Mouse (Mus musculus) midbrain, embryonic 16.5 days (tissue): Measurements from ENCODE around the gene Cth. TPM values are rescaled to one million over a fixed set of nuclear protein-coding genes. Genes with fewer than 3 reads are reported as not detected.
"Not testable (repeated sequence)": the region's sequence is repeated elsewhere in the genome, so short reads cannot be mapped to it uniquely, and the experiment has no call there.

Experiments
- ATAC-seq: fragments of 200-750 bp; cut with Nextera tagmentation; 2 replicates; pipeline ENCODE4 v1.8.0; 2017; ENCODE audit warnings: moderate TSS enrichment
- H3K27ac ChIP-seq: fragments of 300-500 bp; sonication (generic); 2 replicates; pipeline ENCODE4 v1.5.1; 2014; ENCODE audit warnings: mild to moderate bottlenecking, low read length, mixed read lengths
- H3K27me3 ChIP-seq: fragments of 300-500 bp; sonication (generic); 2 replicates; pipeline ENCODE4 v1.6.1; 2014; ENCODE audit warnings: low read depth, low read length, mixed read lengths; ENCODE audit not compliant: control insufficient read depth, insufficient read depth
- H3K36me3 ChIP-seq: fragments of 300-500 bp; sonication (generic); 2 replicates; pipeline ENCODE4 v1.6.1; 2014; ENCODE audit warnings: mild to moderate bottlenecking, low read length, moderate library complexity, mixed read lengths; ENCODE audit not compliant: control insufficient read depth, insufficient read depth
- H3K4me1 ChIP-seq: fragments of 300-500 bp; sonication (generic); 2 replicates; pipeline ENCODE4 v1.6.1; 2014; ENCODE audit warnings: mild to moderate bottlenecking, low read length, mixed read lengths; ENCODE audit not compliant: control insufficient read depth, insufficient read depth
- H3K4me2 ChIP-seq: fragments of 300-500 bp; sonication (generic); 2 replicates; pipeline ENCODE4 v1.6.1; 2014; ENCODE audit warnings: mild to moderate bottlenecking, low read length, mixed read lengths
- H3K4me3 ChIP-seq: fragments of 300-500 bp; sonication (generic); 2 replicates; pipeline ENCODE4 v1.5.1; 2014; ENCODE audit warnings: low read depth, mild to moderate bottlenecking, low read length, moderate library complexity, mixed read lengths
- H3K9ac ChIP-seq: fragments of 300-500 bp; sonication (generic); 2 replicates; pipeline ENCODE4 v1.6.1; 2014; ENCODE audit warnings: low read depth, low read length, mixed read lengths
- H3K9me3 ChIP-seq: fragments of 300-500 bp; sonication (generic); replicated peaks from 2 replicates; pipeline ENCODE4 v1.6.1; 2014; ENCODE audit warnings: mild to moderate bottlenecking, low read length, mixed read lengths; ENCODE audit not compliant: control insufficient read depth, poor library complexity, severe bottlenecking
- WGBS: fragments of 180-500 bp; shearing (Covaris S2); extraction: QIAGEN DNeasy Blood & Tissue Kit; methylation state at CpG from one replicate; pipeline ENCODE4 v1.1.7; 2014; 5-methylcytosine and 5-hydroxymethylcytosine counted together
- polyA plus RNA-seq: library from polyadenylated mRNA; unstranded; fragments of >200 nt; fragmentation: Nextera tagmentation; extraction: Ambion mirVana; gene quantifications from 2 replicates; pipeline ENCODE4 v1.2.1, GENCODE M21; 2015

The Cth gene
- polyA plus RNA-seq, 1 experiment from 2014 or later, result 2.2 TPM

GRCm38 (mm10) chr3:157938585-157938984, 13.7 kb upstream of the Cth start:
- Histone ChIP-seq H3K9me3 (no peaks in the 10 kb centered on the region), H3K4me2 (no peak overlapping the region), H3K4me1 (no peaks in the 10 kb centered on the region), H3K9ac (no peak overlapping the region), H3K27me3 (no peaks in the 10 kb centered on the region), H3K27ac (no peak overlapping the region), H3K4me3 (no peak overlapping the region), H3K36me3 (no peaks in the 10 kb centered on the region)
- ATAC-seq, result no peak
- 90% methylated on average over 2 of the region's 2 CpGs for WGBS

- Histone ChIP-seq H3K9ac (no peak overlapping the region), H3K4me1 (no peaks in the 10 kb centered on the region), H3K4me3 (no peak overlapping the region), H3K27me3 (no peaks in the 10 kb centered on the region), H3K27ac (no peak overlapping the region), H3K36me3 (no peaks in the 10 kb centered on the region), H3K9me3 (no peaks in the 10 kb centered on the region), H3K4me2 (no peak overlapping the region)
- WGBS, result 86% methylated on average over 3 of the region's 3 CpGs
- no peak for ATAC-seq
Measured at GRCm38 (mm10) chr3:157934301-157934823, 9.5 kb upstream of the Cth start.

GRCm38 (mm10) chr3:157933223-157933622, 8.3 kb upstream of the Cth start:
- H3K9ac ChIP-seq, H3K4me3 ChIP-seq, H3K36me3 ChIP-seq, ATAC-seq, H3K9me3 ChIP-seq, H3K27ac ChIP-seq, H3K27me3 ChIP-seq, H3K4me1 ChIP-seq, H3K4me2 ChIP-seq: not testable (repeated sequence)
- 50% methylated on average over 5 of the region's 6 CpGs for WGBS

GRCm38 (mm10) chr3:157932074-157932473, 7.2 kb upstream of the Cth start:
- Histone ChIP-seq H3K27ac (no peak overlapping the region), H3K4me3 (no peak overlapping the region), H3K4me2 (no peak overlapping the region), H3K36me3 (no peaks in the 10 kb centered on the region), H3K27me3 (no peaks in the 10 kb centered on the region), H3K9ac (no peak overlapping the region), H3K9me3 (no peaks in the 10 kb centered on the region), H3K4me1 (no peaks in the 10 kb centered on the region)
- ATAC-seq, result no peak
- 42% methylated on average over 3 of the region's 3 CpGs for WGBS

GRCm38 (mm10) chr3:157931592-157931991, 6.7 kb upstream of the Cth start:
- ATAC-seq, result no peak
- Histone ChIP-seq H3K36me3 (no peaks in the 10 kb centered on the region), H3K4me2 (no peak overlapping the region), H3K4me3 (no peak overlapping the region), H3K9me3 (no peaks in the 10 kb centered on the region), H3K4me1 (no peaks in the 10 kb centered on the region), H3K27me3 (no peaks in the 10 kb centered on the region), H3K27ac (no peak overlapping the region), H3K9ac (no peak overlapping the region)
- 68% methylated on average over 3 of the region's 3 CpGs for WGBS

- no peaks in the 10 kb centered on the region for H3K9me3 ChIP-seq
- H3K4me1 ChIP-seq, result peaks cover 3% of the 10 kb centered on the region; the same call in 1 of the 2 replicates
- WGBS, result 87% methylated on average over 1 of the region's 1 CpGs
- H3K9ac ChIP-seq, result no peak overlapping the region
- no peak for ATAC-seq
- H3K4me3 ChIP-seq, result no peak overlapping the region
- H3K27me3 ChIP-seq, result no peaks in the 10 kb centered on the region
- H3K4me2 ChIP-seq, result no peak overlapping the region
- H3K36me3 ChIP-seq, result no peaks in the 10 kb centered on the region
- H3K27ac ChIP-seq, result no peak overlapping the region
Measured at GRCm38 (mm10) chr3:157929417-157929816, 4.5 kb upstream of the Cth start.

GRCm38 (mm10) chr3:157928731-157929130, 3.9 kb upstream of the Cth start:
- H3K9me3 ChIP-seq, result no peaks in the 10 kb centered on the region
- H3K4me2 ChIP-seq, result no peak overlapping the region
- no peak for ATAC-seq
- WGBS, result 87% methylated on average over 2 of the region's 2 CpGs
- no peak overlapping the region for H3K4me3 ChIP-seq
- no peak overlapping the region for H3K9ac ChIP-seq
- no peaks in the 10 kb centered on the region for H3K36me3 ChIP-seq
- no peak overlapping the region for H3K27ac ChIP-seq
- H3K27me3 ChIP-seq, result no peaks in the 10 kb centered on the region
- H3K4me1 ChIP-seq, result peaks cover 4% of the 10 kb centered on the region; the same call in 1 of the 2 replicates

- Histone ChIP-seq H3K4me3 (no peak overlapping the region), H3K4me2 (no peak overlapping the region), H3K9me3 (no peaks in the 10 kb centered on the region), H3K36me3 (no peaks in the 10 kb centered on the region), H3K27ac (no peak overlapping the region), H3K4me1 (peaks cover 7% of the 10 kb centered on the region; the same call in 1 of the 2 replicates), H3K27me3 (no peaks in the 10 kb centered on the region), H3K9ac (no peak overlapping the region)
- WGBS, result 40% methylated on average over 2 of the region's 2 CpGs
- no peak for ATAC-seq
Measured at GRCm38 (mm10) chr3:157926761-157927160, 1.9 kb upstream of the Cth start.

- WGBS, result 86% methylated on average over 14 of the region's 14 CpGs
- no peak for ATAC-seq
- H3K4me3 ChIP-seq, result no peak overlapping the region
- no peaks in the 10 kb centered on the region for H3K36me3 ChIP-seq
- H3K4me2 ChIP-seq, result no peak overlapping the region
- H3K9ac ChIP-seq, result no peak overlapping the region
- H3K27ac ChIP-seq, result no peak overlapping the region
- H3K9me3 ChIP-seq, result no peaks in the 10 kb centered on the region
- H3K27me3 ChIP-seq, result no peaks in the 10 kb centered on the region
- peaks cover 7% of the 10 kb centered on the region; the same call in 1 of the 2 replicates for H3K4me1 ChIP-seq
Measured at GRCm38 (mm10) chr3:157925706-157926510, 1.0 kb upstream of the Cth start.
